Mouse (Mus musculus) spleen, postnatal 10 days (tissue): ENCODE results near the gene Dis3l.

Source experiments
- DNase-seq, 2 experiments: peaks; one replicate each; pipeline ENCODE4 v3.0.0; 2021 to 2022; ENCODE audit warnings: low spot score in 2 of 2

Dis3l gene

DNA sequence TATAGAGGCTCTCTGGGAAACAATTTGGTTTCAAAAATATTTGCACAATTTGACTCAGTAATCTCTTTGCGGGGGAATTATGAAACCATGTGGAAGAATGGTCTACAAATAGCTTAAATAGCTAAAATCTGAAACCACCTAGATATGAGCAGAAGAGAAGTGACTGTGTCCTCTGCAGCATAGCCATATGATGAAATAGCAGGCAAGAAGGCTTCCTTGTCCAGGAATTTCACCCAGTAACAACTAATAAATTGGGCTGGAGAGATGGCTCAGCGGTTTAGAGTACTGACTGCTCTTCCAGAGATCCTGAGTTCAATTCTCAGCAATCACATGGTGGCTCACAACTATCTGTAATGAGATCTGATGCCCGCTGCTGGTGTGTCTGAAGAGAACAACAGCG, 80.1 kb downstream of the Dis3l start:
- DNase-seq: no peak

DNA sequence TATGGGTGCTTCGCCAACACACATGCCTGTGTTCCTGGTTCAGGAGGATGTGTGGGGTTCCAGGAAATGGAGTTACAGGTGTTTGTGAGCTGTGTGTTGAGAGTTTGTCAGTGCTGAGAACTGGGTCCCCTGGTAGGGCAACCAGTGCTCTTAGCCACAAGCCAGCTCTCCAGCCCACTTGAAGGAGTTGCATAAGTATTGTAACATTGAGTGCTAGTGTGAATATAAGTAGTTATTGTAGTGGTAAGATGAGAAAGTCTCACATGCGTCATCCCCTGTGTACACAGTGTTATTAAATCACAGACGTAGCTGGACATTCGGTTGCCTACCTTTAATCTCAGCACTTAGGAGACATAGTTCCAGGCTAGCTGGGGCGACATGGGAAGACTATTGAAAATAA, 81.2 kb downstream of the Dis3l start:
- DNase-seq: no peak
